9 mouse cellular contexts compared by ENCODE assay signal in the genomic region with DNA sequence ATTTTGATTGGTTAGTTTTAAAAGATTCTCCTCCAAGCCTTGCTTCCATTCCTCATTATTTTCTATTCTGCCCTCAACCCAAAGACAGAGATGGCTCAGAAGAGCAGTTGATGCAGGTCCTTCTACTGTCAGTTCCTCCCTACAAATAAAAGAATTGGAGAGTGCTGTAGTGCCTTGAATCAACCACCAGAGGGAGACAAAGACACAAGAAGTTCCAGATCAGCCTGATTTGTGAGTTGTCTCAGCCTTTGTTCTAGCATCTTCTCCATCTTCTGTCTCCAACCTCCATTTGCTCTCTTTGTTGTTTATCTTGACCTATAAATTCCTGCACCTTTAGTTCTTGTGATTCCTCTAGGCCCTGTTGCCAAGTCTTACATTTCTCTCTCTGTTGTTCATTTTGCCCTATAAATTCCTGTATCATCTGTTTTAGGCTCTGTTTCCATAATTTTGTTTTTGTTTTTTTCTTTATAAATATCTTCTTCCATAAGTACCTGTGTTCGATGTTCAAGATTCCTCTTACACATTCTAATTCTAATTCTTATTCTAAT. TPM values are rescaled to one million over a fixed set of nuclear protein-coding genes. Genes with fewer than 3 reads are reported as not detected.
A peak's percentile ranks its signal among the peaks of the same experiment; 100 is the strongest.
DNase-seq lines count a peak whose midpoint lies in the region.
"Had no signal": no experiment of that assay in that cellular context is flagged by ENCODE, and none has a peak within 500 bp of the region (broad histone marks: within the 10 kb centered on the region; RNA-seq: fewer than 3 reads in every experiment).

No protein-coding gene starts in this region.

- DNase-seq in heart, adult 18-20 months: peak; percentile 19 to 68
- no peak for DNase-seq in heart, adult 11 months
- DNase-seq in urinary bladder, postnatal 14 days (ENCODE audit: low spot score): peak; percentile 16
- no peak for DNase-seq in urinary bladder, adult 2 months (ENCODE audit: low spot score)
- DNase-seq in cerebellum, postnatal 36 days: peak; percentile 11 to 29
- DNase-seq in kidney, postnatal 10 days: peak; percentile 42
- peak; percentile 61 for DNase-seq in mesoderm, embryonic 11.5 days (ENCODE audit: low read depth, low spot score)
- no peak for DNase-seq in urinary bladder, postnatal 10 days (ENCODE audit: low spot score)

RNA-seq across cellular contexts. Expression of a gene that starts 6.2 kb away (rescaled TPM):
- total RNA-seq in heart, adult 18-20 months (2021): not detected
- polyA plus RNA-seq in urinary bladder, adult 2 months (2012; rRNA removed): not detected in 2 replicates
- polyA plus RNA-seq: limb, embryonic 13.5 days had no signal

Comparison
In these comparisons a context has a peak if more than half of its experiments do, and no peak if none do; other contexts are left out.
1. DNase-seq: peak in heart, adult 18-20 months (2 of 2), urinary bladder, postnatal 14 days (single experiment), cerebellum, postnatal 36 days (2 of 2), kidney, postnatal 10 days (single experiment) and mesoderm, embryonic 11.5 days (single experiment); none in heart, adult 11 months (single experiment), urinary bladder, adult 2 months (single experiment) and urinary bladder, postnatal 10 days (single experiment).